Mouse (Mus musculus): ENCODE data around the gene Rmnd5b. TPM values are rescaled to one million over a fixed set of nuclear protein-coding genes. Genes with fewer than 3 reads are reported as not detected.
A peak's percentile ranks its signal among the peaks of the same experiment; 100 is the strongest.

Gene Rmnd5b
- polyA plus RNA-seq, 1 experiment: 62.3 TPM

- Histone ChIP-seq H3K4me3 (replicated peaks; ENCODE audit: insufficient read depth, low read depth, low read length) (peak overlapping the region; percentile 69), H3K27me3 (ENCODE audit: control insufficient read depth, insufficient read depth, low read length) (no peaks in the 10 kb centered on the region), H3K4me1 (ENCODE audit: control insufficient read depth, insufficient read depth, low read length) (peaks cover 3% of the 10 kb centered on the region; the same call in 1 of the 2 replicates), H3K27ac (ENCODE audit: insufficient read depth, low read length) (peak overlapping the region; percentile 57)
- DNase-seq: no peak
- 7% methylated on average over 15 of the region's 15 CpGs for WGBS
- no peak for TF ChIP-seq CTCF (IDR thresholded peaks at IDR 0.05; ENCODE audit: borderline replicate concordance, insufficient read depth, low read depth, low read length)
- no peak for TF ChIP-seq POLR2A (IDR thresholded peaks at IDR 0.05; ENCODE audit: borderline replicate concordance, insufficient read depth, low read length)
Observed at GRCm38 (mm10) chr11:51607096-51607738, 28.5 kb downstream of the Rmnd5b start.

- TF ChIP-seq CTCF (IDR thresholded peaks at IDR 0.05; ENCODE audit: borderline replicate concordance, insufficient read depth, low read depth, low read length) (no peak), POLR2A (IDR thresholded peaks at IDR 0.05; ENCODE audit: borderline replicate concordance, insufficient read depth, low read length) (peak; percentile 99)
- Histone ChIP-seq H3K27ac (ENCODE audit: insufficient read depth, low read length) (peak within 1 kb of the TSS; percentile 57), H3K4me3 (replicated peaks; ENCODE audit: insufficient read depth, low read depth, low read length) (peak within 1 kb of the TSS; percentile 69), H3K27me3 (ENCODE audit: control insufficient read depth, insufficient read depth, low read length) (no peaks in the 10 kb centered on the region), H3K4me1 (ENCODE audit: control insufficient read depth, insufficient read depth, low read length) (peaks cover 3% of the 10 kb centered on the region; the same call in 1 of the 2 replicates)
- under 1% methylated on average over 89 of the region's 91 CpGs for WGBS
- peak; percentile 98 for DNase-seq
Observed at GRCm38 (mm10) chr11:51606447-51607095, 29.1 kb downstream of the Rmnd5b start, which contains the start of gene Hnrnpab. Gene Hnrnpab, minus strand, starts transcription at chr11:51606847.

DNA sequence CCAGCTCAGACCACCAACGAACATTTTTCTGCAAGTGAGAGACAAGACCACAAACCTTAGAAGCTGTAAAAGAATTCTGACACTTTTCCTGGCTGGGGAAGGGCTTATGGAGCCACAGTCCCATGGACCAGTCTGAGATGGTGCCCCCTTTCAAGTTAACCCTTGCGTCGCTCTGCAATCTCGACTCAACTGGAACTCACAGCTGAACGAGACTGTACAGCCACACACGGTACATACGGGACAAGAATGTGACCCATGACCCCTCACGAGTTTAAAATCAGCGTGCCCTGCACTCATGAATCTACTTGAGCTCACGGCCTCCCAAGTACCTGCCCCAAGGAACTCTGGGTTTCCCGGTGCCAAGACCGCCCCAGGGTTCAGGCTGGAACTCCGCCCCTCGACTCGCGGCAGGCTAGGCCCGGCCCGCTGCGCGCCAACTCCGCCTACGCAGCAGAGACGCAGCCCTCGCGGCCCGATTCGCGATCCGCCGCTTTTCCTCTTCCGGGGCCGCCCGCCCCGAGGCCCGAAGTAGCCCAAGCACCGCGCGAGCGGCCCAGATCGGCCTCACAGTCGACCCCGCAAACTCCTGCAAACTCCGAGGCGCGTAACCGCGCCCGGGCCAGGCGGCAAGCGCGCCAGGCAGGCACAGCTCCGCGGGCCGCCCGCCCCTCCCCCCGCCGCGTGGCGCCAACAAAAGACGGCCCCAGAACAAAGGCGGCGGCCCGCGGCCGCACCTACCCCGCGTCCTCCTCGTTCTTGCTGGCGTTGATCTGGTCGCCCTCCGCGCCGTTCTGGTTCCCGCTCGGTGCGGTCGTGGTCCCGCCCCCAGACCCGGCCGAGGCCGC, 29.9 kb downstream of the Rmnd5b start:
- no peak; the same call in 1 of the 2 replicates for TF ChIP-seq POLR2A (IDR thresholded peaks at IDR 0.05; ENCODE audit: borderline replicate concordance, insufficient read depth, low read length)
- TF ChIP-seq CTCF (IDR thresholded peaks at IDR 0.05; ENCODE audit: borderline replicate concordance, insufficient read depth, low read depth, low read length): no peak
- under 1% methylated on average over 81 of the region's 81 CpGs for WGBS

DNA sequence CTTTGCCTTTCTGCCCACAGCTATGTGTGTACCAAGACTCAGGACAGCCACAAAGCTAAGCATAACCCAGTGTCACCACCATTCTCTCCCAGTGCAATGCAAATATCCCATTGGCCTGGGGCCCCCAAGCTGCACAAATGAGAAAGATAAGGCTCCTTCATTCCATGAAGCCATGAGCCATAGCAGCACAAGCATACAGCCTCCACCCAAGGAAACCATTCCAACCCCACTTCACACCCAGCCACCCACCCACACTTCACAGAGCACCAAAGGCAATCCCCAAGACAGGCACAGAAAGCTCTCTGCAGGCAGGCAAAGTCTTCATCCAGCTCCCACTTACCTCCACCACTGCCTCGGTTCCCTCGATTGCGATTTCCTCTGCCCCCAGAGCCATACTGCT, 33.4 kb downstream of the Rmnd5b start:
- no peak for TF ChIP-seq CTCF (IDR thresholded peaks at IDR 0.05; ENCODE audit: borderline replicate concordance, insufficient read depth, low read depth, low read length)
- no peak for TF ChIP-seq POLR2A (IDR thresholded peaks at IDR 0.05; ENCODE audit: borderline replicate concordance, insufficient read depth, low read length)
- DNase-seq: no peak
- Histone ChIP-seq H3K27ac (ENCODE audit: insufficient read depth, low read length) (no peak overlapping the region), H3K4me3 (replicated peaks; ENCODE audit: insufficient read depth, low read depth, low read length) (no peak overlapping the region), H3K4me1 (ENCODE audit: control insufficient read depth, insufficient read depth, low read length) (peaks cover 3% of the 10 kb centered on the region; the same call in 1 of the 2 replicates), H3K27me3 (ENCODE audit: control insufficient read depth, insufficient read depth, low read length) (no peaks in the 10 kb centered on the region)
- WGBS: 84% methylated on average over 3 of the region's 3 CpGs

More for the DNA sequence above, 29.9 kb downstream of the Rmnd5b start:
- DNase-seq: peak; percentile 83
- Histone ChIP-seq H3K4me1 (ENCODE audit: control insufficient read depth, insufficient read depth, low read length) (peaks cover 3% of the 10 kb centered on the region; the same call in 1 of the 2 replicates), H3K27me3 (ENCODE audit: control insufficient read depth, insufficient read depth, low read length) (no peaks in the 10 kb centered on the region), H3K27ac (ENCODE audit: insufficient read depth, low read length) (peak overlapping the region; percentile 13), H3K4me3 (replicated peaks; ENCODE audit: insufficient read depth, low read depth, low read length) (peak overlapping the region; percentile 60)

DNA sequence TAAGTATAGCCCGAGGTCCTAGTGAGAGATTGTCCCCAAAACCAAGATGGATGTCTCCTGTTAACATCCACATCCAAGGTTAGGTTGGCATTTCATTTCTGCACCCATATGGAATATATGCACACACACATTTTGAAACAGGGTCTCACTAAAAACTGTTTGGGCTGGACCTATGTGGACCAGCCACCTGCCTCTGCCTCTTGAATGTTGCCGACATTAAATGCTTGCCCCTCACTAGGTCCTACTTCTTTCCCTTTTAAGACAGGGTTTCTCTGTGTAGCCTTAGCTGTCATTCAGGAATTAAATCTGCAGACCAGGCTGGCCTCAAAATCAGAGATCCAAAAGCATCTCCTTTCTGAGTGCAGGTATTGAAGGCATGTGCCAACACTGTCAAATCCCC, 38.1 kb downstream of the Rmnd5b start:
- no peak overlapping the region for H3K4me3 ChIP-seq (replicated peaks; ENCODE audit: insufficient read depth, low read depth, low read length)
- DNase-seq: no peak
- TF ChIP-seq CTCF (IDR thresholded peaks at IDR 0.05; ENCODE audit: borderline replicate concordance, insufficient read depth, low read depth, low read length) (no peak), POLR2A (IDR thresholded peaks at IDR 0.05; ENCODE audit: borderline replicate concordance, insufficient read depth, low read length) (no peak)
- no peaks in the 10 kb centered on the region for H3K4me1 ChIP-seq (ENCODE audit: control insufficient read depth, insufficient read depth, low read length)
- 68% methylated on average over 2 of the region's 2 CpGs for WGBS
- no peak overlapping the region for H3K27ac ChIP-seq (ENCODE audit: insufficient read depth, low read length)
- no peaks in the 10 kb centered on the region for H3K27me3 ChIP-seq (ENCODE audit: control insufficient read depth, insufficient read depth, low read length)

GRCm38 (mm10) chr11:51595459-51596083, 40.1 kb downstream of the Rmnd5b start:
- Histone ChIP-seq H3K27ac (ENCODE audit: insufficient read depth, low read length) (no peak overlapping the region), H3K4me3 (replicated peaks; ENCODE audit: insufficient read depth, low read depth, low read length) (no peak overlapping the region), H3K27me3 (ENCODE audit: control insufficient read depth, insufficient read depth, low read length) (no peaks in the 10 kb centered on the region), H3K4me1 (ENCODE audit: control insufficient read depth, insufficient read depth, low read length) (no peaks in the 10 kb centered on the region)
- 94% methylated on average over 1 of the region's 1 CpGs for WGBS
- no peak for DNase-seq
- TF ChIP-seq CTCF (IDR thresholded peaks at IDR 0.05; ENCODE audit: borderline replicate concordance, insufficient read depth, low read depth, low read length): no peak
- TF ChIP-seq POLR2A (IDR thresholded peaks at IDR 0.05; ENCODE audit: borderline replicate concordance, insufficient read depth, low read length): no peak

DNA sequence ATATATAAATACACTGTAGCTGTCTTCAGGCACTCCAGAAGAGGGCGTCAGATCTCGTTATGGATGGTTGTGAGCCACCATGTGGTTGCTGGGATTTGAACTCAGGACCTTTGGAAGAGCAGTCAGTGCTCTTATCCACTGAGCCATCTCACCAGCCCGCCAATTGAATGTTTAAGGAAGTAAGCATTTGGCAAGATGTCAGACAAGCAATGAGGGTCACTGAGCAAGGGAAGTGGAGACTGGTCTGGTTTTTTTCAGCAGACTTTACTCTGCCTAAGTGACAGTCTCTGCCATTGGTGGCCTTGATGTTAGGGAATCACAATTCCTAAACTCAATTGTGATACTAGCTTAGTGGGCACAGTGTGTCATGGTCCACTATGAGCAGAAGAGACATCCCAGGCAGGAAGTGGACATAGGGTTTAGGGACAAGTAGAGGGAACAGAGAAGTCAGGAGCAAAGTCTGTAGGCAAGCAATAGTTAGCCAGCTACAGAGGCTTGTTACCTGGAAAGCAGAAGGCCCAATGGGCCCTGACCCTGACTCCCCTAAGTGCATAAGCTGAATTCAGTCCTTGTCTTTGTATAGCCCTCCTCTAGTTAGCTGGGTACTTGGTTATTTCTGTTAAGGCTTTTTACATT, 40.9 kb downstream of the Rmnd5b start:
- 57% methylated on average over 3 of the region's 3 CpGs for WGBS
- TF ChIP-seq CTCF (IDR thresholded peaks at IDR 0.05; ENCODE audit: borderline replicate concordance, insufficient read depth, low read depth, low read length): no peak
- TF ChIP-seq POLR2A (IDR thresholded peaks at IDR 0.05; ENCODE audit: borderline replicate concordance, insufficient read depth, low read length): no peak

More for the DNA sequence above, 40.9 kb downstream of the Rmnd5b start:
- Histone ChIP-seq H3K4me3 (replicated peaks; ENCODE audit: insufficient read depth, low read depth, low read length) (no peak overlapping the region), H3K4me1 (ENCODE audit: control insufficient read depth, insufficient read depth, low read length) (no peaks in the 10 kb centered on the region), H3K27me3 (ENCODE audit: control insufficient read depth, insufficient read depth, low read length) (no peaks in the 10 kb centered on the region), H3K27ac (ENCODE audit: insufficient read depth, low read length) (no peak overlapping the region)
- no peak for DNase-seq

Data from cerebellum, adult 2 months (tissue).